Mouse (Mus musculus) T-cell, adult 2 months (primary cell): ENCODE results near the gene Tpsab1.

Experiments used
- DNase-seq: peaks from one replicate; pipeline ENCODE4 v3.0.0; 2022; ENCODE audit warnings: low spot score

The Tpsab1 gene

GRCm38 (mm10) chr17:25345462-25345861, at the start of gene Tpsab1:
Tpsab1 (minus strand) TSS chr17:25345562.
- DNase-seq, result no peak

- DNase-seq, result no peak
Measured at GRCm38 (mm10) chr17:25394526-25394925, 49.2 kb upstream of the Tpsab1 start.

- no peak for DNase-seq
Measured at GRCm38 (mm10) chr17:25374011-25374410, 28.6 kb upstream of the Tpsab1 start.

- no peak for DNase-seq
Measured at GRCm38 (mm10) chr17:25372491-25372890, 27.1 kb upstream of the Tpsab1 start.

GRCm38 (mm10) chr17:25368973-25369372, 23.6 kb upstream of the Tpsab1 start, which contains the start of gene Tpsg1:
Tpsg1 (plus strand) TSS chr17:25369273.
- no peak for DNase-seq

- no peak for DNase-seq
Measured at GRCm38 (mm10) chr17:25366005-25366404, 20.6 kb upstream of the Tpsab1 start, which contains the start of gene Tpsb2. Tpsb2 (plus strand) TSS chr17:25366305.

GRCm38 (mm10) chr17:25363726-25364125, 18.4 kb upstream of the Tpsab1 start:
- DNase-seq, result peak; percentile 16

GRCm38 (mm10) chr17:25361291-25361690, 15.9 kb upstream of the Tpsab1 start:
- no peak for DNase-seq

GRCm38 (mm10) chr17:25341490-25341889, 3.9 kb downstream of the Tpsab1 start:
- DNase-seq, result no peak

- DNase-seq, result no peak
Measured at GRCm38 (mm10) chr17:25340003-25340402, 5.4 kb downstream of the Tpsab1 start.

- DNase-seq, result no peak
Measured at GRCm38 (mm10) chr17:25338218-25338617, 7.1 kb downstream of the Tpsab1 start.

- DNase-seq, result peak; percentile 15
Measured at GRCm38 (mm10) chr17:25333943-25334342, 11.4 kb downstream of the Tpsab1 start.

- no peak for DNase-seq
Measured at GRCm38 (mm10) chr17:25332321-25332720, 13.0 kb downstream of the Tpsab1 start.

- no peak for DNase-seq
Measured at GRCm38 (mm10) chr17:25322930-25323329, 22.4 kb downstream of the Tpsab1 start.

- DNase-seq, result no peak
Measured at GRCm38 (mm10) chr17:25320819-25321218, 24.5 kb downstream of the Tpsab1 start.

GRCm38 (mm10) chr17:25318354-25318753, 27.0 kb downstream of the Tpsab1 start, which contains the start of gene Prss29:
Prss29 (plus strand) TSS chr17:25318654.
- no peak for DNase-seq

GRCm38 (mm10) chr17:25308346-25308745, 37.0 kb downstream of the Tpsab1 start, which contains the start of gene Prss28:
Prss28 (plus strand) TSS chr17:25308646.
- no peak for DNase-seq

GRCm38 (mm10) chr17:25298094-25298493, 47.3 kb downstream of the Tpsab1 start, which contains the start of gene Prss34:
Prss34 (plus strand) TSS chr17:25298394.
- DNase-seq, result no peak

GRCm38 (mm10) chr17:25294111-25294510, 51.3 kb downstream of the Tpsab1 start:
- DNase-seq, result no peak

- DNase-seq, result no peak
Measured at GRCm38 (mm10) chr17:25293495-25293894, 51.9 kb downstream of the Tpsab1 start.
